Mouse (Mus musculus): ENCODE results near the gene Mrps18a. TPM values are rescaled to one million over a fixed set of nuclear protein-coding genes. Genes with fewer than 3 reads are reported as not detected.

Gene Mrps18a
- total RNA-seq, 1 experiment = 90.0 TPM

- TF ChIP-seq HCFC1 (IDR thresholded peaks at IDR 0.05; ENCODE audit: borderline replicate concordance, insufficient read depth, low read length) (no peak), ZNF384 (IDR thresholded peaks at IDR 0.05; ENCODE audit: low read depth, low read length) (no peak), CHD2 (IDR thresholded peaks at IDR 0.05; ENCODE audit: low read depth, low read length) (no peak)
- no peak for DNase-seq (ENCODE audit: low read depth, low spot score)
- in situ Hi-C loops (cut with MboI; ENCODE audit: low sequenced_read_pairs in 2 of 2, unreplicated experiment in 2 of 2) = no loop called here
- H3K36me3 ChIP-seq (ENCODE audit: control insufficient read depth, insufficient read depth, low read length, poor library complexity, severe bottlenecking) = peaks cover 30% of the 10 kb centered on the region
- H3K9me3 ChIP-seq (ENCODE audit: control insufficient read depth, insufficient read depth, low read depth, low read length) = no peaks in the 10 kb centered on the region
- no peak overlapping the region for H3K9ac ChIP-seq (ENCODE audit: insufficient read depth, low read depth, low read length, poor library complexity, severe bottlenecking)
- no peak overlapping the region for H3K4me3 ChIP-seq (ENCODE audit: insufficient read depth in 1 of 2, low read depth in 1 of 2, low read length in 2 of 2, poor library complexity in 1 of 2, severe bottlenecking in 1 of 2)
- no peaks in the 10 kb centered on the region for H3K4me1 ChIP-seq (ENCODE audit: control insufficient read depth in 2 of 2, insufficient read depth in 2 of 2, low read length in 2 of 2, poor library complexity in 1 of 2)
- H3K27ac ChIP-seq (ENCODE audit: insufficient read depth, low read depth, low read length, poor library complexity, severe bottlenecking) = no peak overlapping the region
Observed at GRCm38 (mm10) chr17:46116138-46116537, 5.4 kb downstream of the Mrps18a start.

- DNase-seq (ENCODE audit: low read depth, low spot score) = no peak
- H3K9ac ChIP-seq (ENCODE audit: insufficient read depth, low read depth, low read length, poor library complexity, severe bottlenecking) = no peak overlapping the region
- H3K4me3 ChIP-seq (ENCODE audit: insufficient read depth in 1 of 2, low read depth in 1 of 2, low read length in 2 of 2, poor library complexity in 1 of 2, severe bottlenecking in 1 of 2) = no peak overlapping the region
- no peaks in the 10 kb centered on the region for H3K9me3 ChIP-seq (ENCODE audit: control insufficient read depth, insufficient read depth, low read depth, low read length)
- H3K4me1 ChIP-seq (ENCODE audit: control insufficient read depth in 2 of 2, insufficient read depth in 2 of 2, low read length in 2 of 2, poor library complexity in 1 of 2) = no peaks in the 10 kb centered on the region
- in situ Hi-C loops (cut with MboI; ENCODE audit: low sequenced_read_pairs in 2 of 2, unreplicated experiment in 2 of 2) = no loop called here
- TF ChIP-seq ZC3H11A (IDR thresholded peaks at IDR 0.05; ENCODE audit: borderline replicate concordance, low read depth, low read length) (no peak), ZNF384 (IDR thresholded peaks at IDR 0.05; ENCODE audit: low read depth, low read length) (no peak), CHD2 (IDR thresholded peaks at IDR 0.05; ENCODE audit: low read depth, low read length) (no peak), MAFK (IDR thresholded peaks at IDR 0.05; ENCODE audit: insufficient read depth, low read depth, low read length) (no peak), HCFC1 (IDR thresholded peaks at IDR 0.05; ENCODE audit: borderline replicate concordance, insufficient read depth, low read length) (no peak)
- H3K27ac ChIP-seq (ENCODE audit: insufficient read depth, low read depth, low read length, poor library complexity, severe bottlenecking) = no peak overlapping the region
- peaks cover 30% of the 10 kb centered on the region for H3K36me3 ChIP-seq (ENCODE audit: control insufficient read depth, insufficient read depth, low read length, poor library complexity, severe bottlenecking)
Observed at GRCm38 (mm10) chr17:46116881-46117280, 6.1 kb downstream of the Mrps18a start.

DNA sequence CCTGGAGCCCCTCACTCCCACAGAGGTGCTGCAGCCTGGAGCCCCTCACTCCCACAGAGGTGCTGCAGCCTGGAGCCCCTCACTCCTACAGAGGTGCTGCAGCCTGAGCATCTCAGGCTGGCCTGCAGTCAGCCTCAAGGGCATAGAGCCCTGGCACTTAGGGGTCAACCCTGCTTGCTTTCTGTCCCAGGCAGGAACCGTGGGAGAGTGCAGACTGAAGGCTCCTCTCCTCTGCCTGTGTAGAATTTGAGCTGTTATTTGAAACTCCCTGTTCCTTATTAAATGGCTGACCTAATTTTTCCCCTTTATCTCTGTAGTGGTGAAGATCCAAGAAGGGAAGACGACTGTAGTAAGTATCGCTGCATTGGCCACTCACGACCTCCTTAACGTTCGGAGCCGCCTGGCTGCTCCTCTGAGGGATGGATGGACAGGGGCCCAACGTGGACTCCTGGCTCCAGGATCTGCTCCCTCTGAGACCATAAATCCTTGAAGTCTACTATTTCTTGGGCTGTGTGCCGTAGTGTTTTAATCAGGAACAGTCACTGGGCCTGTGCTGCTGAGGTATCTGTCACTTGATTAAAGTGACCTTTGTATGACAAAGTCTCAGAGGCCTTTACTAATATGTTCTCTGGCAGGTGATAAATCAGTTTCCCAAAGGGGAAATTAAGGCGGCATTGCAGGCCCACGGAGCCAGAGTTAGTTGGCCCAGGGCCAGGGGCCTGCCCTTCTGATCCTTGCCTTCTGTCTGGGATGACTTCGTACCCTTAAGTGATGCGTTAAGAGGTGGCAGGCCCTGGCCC lies 7.0 kb downstream of the Mrps18a start:
- Histone ChIP-seq H3K9ac (ENCODE audit: insufficient read depth, low read depth, low read length, poor library complexity, severe bottlenecking) (no peak overlapping the region), H3K9me3 (ENCODE audit: control insufficient read depth, insufficient read depth, low read depth, low read length) (no peaks in the 10 kb centered on the region), H3K4me1 (ENCODE audit: control insufficient read depth in 2 of 2, insufficient read depth in 2 of 2, low read length in 2 of 2, poor library complexity in 1 of 2) (no peaks in the 10 kb centered on the region), H3K36me3 (ENCODE audit: control insufficient read depth, insufficient read depth, low read length, poor library complexity, severe bottlenecking) (peaks cover 36% of the 10 kb centered on the region), H3K4me3 (ENCODE audit: insufficient read depth in 1 of 2, low read depth in 1 of 2, low read length in 2 of 2, poor library complexity in 1 of 2, severe bottlenecking in 1 of 2) (no peak overlapping the region), H3K27ac (ENCODE audit: insufficient read depth, low read depth, low read length, poor library complexity, severe bottlenecking) (no peak overlapping the region)
- DNase-seq (ENCODE audit: low read depth, low spot score) = no peak
- in situ Hi-C loops (cut with MboI; ENCODE audit: low sequenced_read_pairs in 2 of 2, unreplicated experiment in 2 of 2) = no loop called here
- TF ChIP-seq ZC3H11A (IDR thresholded peaks at IDR 0.05; ENCODE audit: borderline replicate concordance, low read depth, low read length) (no peak), MAFK (IDR thresholded peaks at IDR 0.05; ENCODE audit: insufficient read depth, low read depth, low read length) (no peak), ZNF384 (IDR thresholded peaks at IDR 0.05; ENCODE audit: low read depth, low read length) (no peak), HCFC1 (IDR thresholded peaks at IDR 0.05; ENCODE audit: borderline replicate concordance, insufficient read depth, low read length) (no peak), CHD2 (IDR thresholded peaks at IDR 0.05; ENCODE audit: low read depth, low read length) (no peak)

DNA sequence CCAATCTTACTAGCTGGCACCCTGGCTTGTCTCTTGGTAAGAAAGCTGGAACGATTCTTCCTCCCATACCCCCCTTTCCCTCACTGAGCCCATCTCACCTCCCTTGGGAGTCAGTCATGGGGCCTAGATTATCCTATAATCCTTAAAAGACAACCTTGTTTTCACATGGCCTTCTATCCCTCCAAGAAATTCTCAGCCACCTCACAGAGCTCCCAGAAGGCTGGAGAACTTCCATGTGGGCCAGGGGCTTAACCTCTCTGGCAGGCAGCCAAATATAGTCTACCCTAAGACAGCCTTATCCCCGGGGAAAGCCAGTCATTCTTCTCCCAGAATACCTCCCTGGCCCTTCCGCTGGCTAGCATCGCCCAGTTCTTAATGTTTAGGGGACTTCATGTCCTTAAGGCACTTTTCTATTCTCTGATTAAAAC lies 7.7 kb downstream of the Mrps18a start:
- Histone ChIP-seq H3K27ac (ENCODE audit: insufficient read depth, low read depth, low read length, poor library complexity, severe bottlenecking) (no peak overlapping the region), H3K4me1 (ENCODE audit: control insufficient read depth in 2 of 2, insufficient read depth in 2 of 2, low read length in 2 of 2, poor library complexity in 1 of 2) (no peaks in the 10 kb centered on the region), H3K9me3 (ENCODE audit: control insufficient read depth, insufficient read depth, low read depth, low read length) (no peaks in the 10 kb centered on the region), H3K4me3 (ENCODE audit: insufficient read depth in 1 of 2, low read depth in 1 of 2, low read length in 2 of 2, poor library complexity in 1 of 2, severe bottlenecking in 1 of 2) (no peak overlapping the region), H3K9ac (ENCODE audit: insufficient read depth, low read depth, low read length, poor library complexity, severe bottlenecking) (no peak overlapping the region), H3K36me3 (ENCODE audit: control insufficient read depth, insufficient read depth, low read length, poor library complexity, severe bottlenecking) (peaks cover 42% of the 10 kb centered on the region)
- TF ChIP-seq ZNF384 (IDR thresholded peaks at IDR 0.05; ENCODE audit: low read depth, low read length) (no peak), CHD2 (IDR thresholded peaks at IDR 0.05; ENCODE audit: low read depth, low read length) (no peak), HCFC1 (IDR thresholded peaks at IDR 0.05; ENCODE audit: borderline replicate concordance, insufficient read depth, low read length) (no peak)
- DNase-seq (ENCODE audit: low read depth, low spot score) = no peak
- in situ Hi-C loops (cut with MboI; ENCODE audit: low sequenced_read_pairs in 2 of 2, unreplicated experiment in 2 of 2) = no loop called here

- no peaks in the 10 kb centered on the region for H3K9me3 ChIP-seq (ENCODE audit: control insufficient read depth, insufficient read depth, low read depth, low read length)
- H3K36me3 ChIP-seq (ENCODE audit: control insufficient read depth, insufficient read depth, low read length, poor library complexity, severe bottlenecking) = peaks cover 51% of the 10 kb centered on the region
- in situ Hi-C loops (cut with MboI; ENCODE audit: low sequenced_read_pairs in 2 of 2, unreplicated experiment in 2 of 2) = no loop called here
- H3K9ac ChIP-seq (ENCODE audit: insufficient read depth, low read depth, low read length, poor library complexity, severe bottlenecking) = no peak overlapping the region
- no peak overlapping the region for H3K4me3 ChIP-seq (ENCODE audit: insufficient read depth in 1 of 2, low read depth in 1 of 2, low read length in 2 of 2, poor library complexity in 1 of 2, severe bottlenecking in 1 of 2)
- TF ChIP-seq CHD2 (IDR thresholded peaks at IDR 0.05; ENCODE audit: low read depth, low read length) (no peak), HCFC1 (IDR thresholded peaks at IDR 0.05; ENCODE audit: borderline replicate concordance, insufficient read depth, low read length) (no peak), MAFK (IDR thresholded peaks at IDR 0.05; ENCODE audit: insufficient read depth, low read depth, low read length) (no peak), ZNF384 (IDR thresholded peaks at IDR 0.05; ENCODE audit: low read depth, low read length) (no peak), ZC3H11A (IDR thresholded peaks at IDR 0.05; ENCODE audit: borderline replicate concordance, low read depth, low read length) (no peak)
- no peaks in the 10 kb centered on the region for H3K4me1 ChIP-seq (ENCODE audit: control insufficient read depth in 2 of 2, insufficient read depth in 2 of 2, low read length in 2 of 2, poor library complexity in 1 of 2)
- no peak for DNase-seq (ENCODE audit: low read depth, low spot score)
- no peak overlapping the region for H3K27ac ChIP-seq (ENCODE audit: insufficient read depth, low read depth, low read length, poor library complexity, severe bottlenecking)
Observed at GRCm38 (mm10) chr17:46119641-46120040, 8.9 kb downstream of the Mrps18a start.

Data from ES-E14 (cell line).